Mouse (Mus musculus): ENCODE results near the gene Olfr1040. TPM values are rescaled to one million over a fixed set of nuclear protein-coding genes. Genes with fewer than 3 reads are reported as not detected.

Gene Olfr1040
- polyA plus RNA-seq, 1 experiment = not detected

- H3K27ac ChIP-seq (ENCODE audit: insufficient read depth, low read depth, low read length) = no peak within 1 kb of the TSS
- H3K36me3 ChIP-seq (ENCODE audit: control insufficient read depth, insufficient read depth, low read length) = no peaks in the 10 kb centered on the region
- no peaks in the 10 kb centered on the region for H3K27me3 ChIP-seq (ENCODE audit: control insufficient read depth, insufficient read depth, low read length)
- no peak within 1 kb of the TSS for H3K4me3 ChIP-seq (ENCODE audit: low read depth, low read length)
- H3K4me1 ChIP-seq (ENCODE audit: control insufficient read depth, insufficient read depth, insufficient read length, low read length) = no peaks in the 10 kb centered on the region
- 92% methylated on average over 1 of the region's 1 CpGs for WGBS
- TF ChIP-seq POLR2A (IDR thresholded peaks at IDR 0.05; ENCODE audit: low read depth, low read length) (no peak), CTCF (IDR thresholded peaks at IDR 0.05; ENCODE audit: extremely low read depth, insufficient read length, insufficient replicate concordance, low read depth, low read length) (no peak)
Observed at GRCm38 (mm10) chr2:86135828-86136227, 10.7 kb downstream of the Olfr1040 start, which contains the start of gene Olfr1039. Olfr1039 (minus strand) TSS chr2:86135928.

Other genes starting within 250 kb of the Olfr1040 start
- gene Olfr1024, start 241.7 kb downstream of the Olfr1040 start, polyA plus RNA-seq (2012; rRNA removed) = not detected in 2 replicates
- not detected in 2 replicates for gene Olfr1025-ps1, start 231.5 kb downstream of the Olfr1040 start, polyA plus RNA-seq (2012; rRNA removed)
- gene Olfr1026, start 225.2 kb downstream of the Olfr1040 start, polyA plus RNA-seq (2012; rRNA removed) = not detected in 2 replicates
- gene Olfr1028, start 196.3 kb downstream of the Olfr1040 start, polyA plus RNA-seq (2012; rRNA removed) = not detected in 2 replicates
- not detected in 2 replicates for gene Olfr1029, start 172.8 kb downstream of the Olfr1040 start, polyA plus RNA-seq (2012; rRNA removed)
- gene Olfr1030, start 167.5 kb downstream of the Olfr1040 start, polyA plus RNA-seq (2012; rRNA removed) = not detected in 2 replicates
- gene Olfr1031, start 156.4 kb downstream of the Olfr1040 start, polyA plus RNA-seq (2012; rRNA removed) = not detected in 2 replicates
- not detected in 2 replicates for gene Olfr1032, start 141.2 kb downstream of the Olfr1040 start, polyA plus RNA-seq (2012; rRNA removed)
- gene Olfr1033, start 126.1 kb downstream of the Olfr1040 start, polyA plus RNA-seq (2012; rRNA removed) = 0.06 TPM in 1 of 2 replicates, not detected in the other
- gene Olfr1034, start 100.9 kb downstream of the Olfr1040 start, polyA plus RNA-seq (2012; rRNA removed) = 0.03 TPM in 1 of 2 replicates, not detected in the other
- not detected in 2 replicates for gene Olfr1036, start 72.7 kb downstream of the Olfr1040 start, polyA plus RNA-seq (2012; rRNA removed)
- gene Olfr1037, start 59.3 kb downstream of the Olfr1040 start, polyA plus RNA-seq (2012; rRNA removed) = not detected in 2 replicates
- gene Olfr1039, start 10.8 kb downstream of the Olfr1040 start, polyA plus RNA-seq (2012; rRNA removed) = not detected in 2 replicates
- gene Olfr1042, start 15.1 kb upstream of the Olfr1040 start, polyA plus RNA-seq (2012; rRNA removed) = not detected in 2 replicates
- not detected in 2 replicates for gene Olfr1043, start 20.8 kb upstream of the Olfr1040 start, polyA plus RNA-seq (2012; rRNA removed)
- gene Olfr1044, start 31.1 kb upstream of the Olfr1040 start, polyA plus RNA-seq (2012; rRNA removed) = not detected in 2 replicates
- gene Olfr52, start 39.0 kb upstream of the Olfr1040 start, polyA plus RNA-seq (2012; rRNA removed) = not detected in 2 replicates
- not detected in 2 replicates for gene Olfr1045, start 56.3 kb upstream of the Olfr1040 start, polyA plus RNA-seq (2012; rRNA removed)
- not detected in 2 replicates for gene Olfr1046, start 72.6 kb upstream of the Olfr1040 start, polyA plus RNA-seq (2012; rRNA removed)
- gene Olfr1047, start 84.7 kb upstream of the Olfr1040 start, polyA plus RNA-seq (2012; rRNA removed) = not detected in 2 replicates
- gene Olfr1048, start 93.6 kb upstream of the Olfr1040 start, polyA plus RNA-seq (2012; rRNA removed) = not detected in 2 replicates
- not detected in 2 replicates for gene Olfr1049, start 111.6 kb upstream of the Olfr1040 start, polyA plus RNA-seq (2012; rRNA removed)
- gene Olfr1051, start 132.4 kb upstream of the Olfr1040 start, polyA plus RNA-seq (2012; rRNA removed) = not detected in 2 replicates
- not detected in 2 replicates for gene Olfr1052, start 145.7 kb upstream of the Olfr1040 start, polyA plus RNA-seq (2012; rRNA removed)
- gene Olfr1053, start 168.6 kb upstream of the Olfr1040 start, polyA plus RNA-seq (2012; rRNA removed) = not detected in 2 replicates
- gene Olfr1054, start 188.7 kb upstream of the Olfr1040 start, polyA plus RNA-seq (2012; rRNA removed) = not detected in 2 replicates
- not detected in 2 replicates for gene Olfr1055, start 203.6 kb upstream of the Olfr1040 start, polyA plus RNA-seq (2012; rRNA removed)
- not detected in 2 replicates for gene Olfr1056, start 215.7 kb upstream of the Olfr1040 start, polyA plus RNA-seq (2012; rRNA removed)
- not detected in 2 replicates for gene Olfr1057, start 231.7 kb upstream of the Olfr1040 start, polyA plus RNA-seq (2012; rRNA removed)
- gene Olfr1058, start 241.8 kb upstream of the Olfr1040 start, polyA plus RNA-seq (2012; rRNA removed) = not detected in 2 replicates

All from small intestine, adult 2 months (tissue).